Mouse (Mus musculus): ENCODE data around the gene Capn13. TPM values are rescaled to one million over a fixed set of nuclear protein-coding genes. Genes with fewer than 3 reads are reported as not detected.

The Capn13 gene
- total and polyA plus RNA-seq, 3 experiments, result not detected

GRCm38 (mm10) chr17:73377778-73378484, 22.7 kb downstream of the Capn13 start:
- no peaks in the 10 kb centered on the region for H3K4me1 ChIP-seq (ENCODE audit: insufficient read depth, low read depth, low read length)
- no peaks in the 10 kb centered on the region for H3K27me3 ChIP-seq (ENCODE audit: insufficient read depth, low read length)
- DNase-seq (ENCODE audit: low spot score) (no peak), ATAC-seq (ENCODE audit: extremely low read depth, insufficient number of reproducible peaks, low FRiP score, poor library complexity, severe bottlenecking) (no peak)
- no peaks in the 10 kb centered on the region for H3K36me3 ChIP-seq (replicated peaks)
- TF ChIP-seq TAL1 (conservative IDR thresholded peaks at IDR 0.05; ENCODE audit: low read depth, low read length) (no peak), GATA1 (IDR thresholded peaks at IDR 0.05; ENCODE audit: borderline replicate concordance, low read length) (no peak), GATA2 (IDR thresholded peaks at IDR 0.05; ENCODE audit: borderline replicate concordance, low read depth, low read length) (no peak), CTCF (IDR thresholded peaks at IDR 0.05; ENCODE audit: low read depth, low read length) (no peak), POLR2AphosphoS5 (IDR thresholded peaks at IDR 0.05; ENCODE audit: insufficient replicate concordance, low read depth, low read length) (no peak)
- H3K9me3 ChIP-seq (replicated peaks), result no peaks in the 10 kb centered on the region; the same call in 1 of the 2 replicates
- H3K4me3 ChIP-seq (ENCODE audit: low read depth, low read length), result no peak overlapping the region

GRCm38 (mm10) chr17:73367334-73367733, 33.3 kb downstream of the Capn13 start:
- peaks cover 10% of the 10 kb centered on the region for H3K9me3 ChIP-seq (replicated peaks)
- no peak overlapping the region for H3K4me3 ChIP-seq (ENCODE audit: low read depth, low read length)
- H3K36me3 ChIP-seq (replicated peaks), result no peaks in the 10 kb centered on the region
- no peak for TF ChIP-seq GATA2 (IDR thresholded peaks at IDR 0.05; ENCODE audit: borderline replicate concordance, low read depth, low read length)
- no peak for TF ChIP-seq CTCF (IDR thresholded peaks at IDR 0.05; ENCODE audit: low read depth, low read length)
- TF ChIP-seq GATA1 (IDR thresholded peaks at IDR 0.05; ENCODE audit: borderline replicate concordance, low read length), result no peak
- no peak for TF ChIP-seq POLR2AphosphoS5 (IDR thresholded peaks at IDR 0.05; ENCODE audit: insufficient replicate concordance, low read depth, low read length)
- no peak for TF ChIP-seq TAL1 (conservative IDR thresholded peaks at IDR 0.05; ENCODE audit: low read depth, low read length)
- ATAC-seq (ENCODE audit: extremely low read depth, insufficient number of reproducible peaks, low FRiP score, poor library complexity, severe bottlenecking) (no peak), DNase-seq (ENCODE audit: low spot score) (no peak)
- no peaks in the 10 kb centered on the region for H3K27me3 ChIP-seq (ENCODE audit: insufficient read depth, low read length)
- no peaks in the 10 kb centered on the region for H3K4me1 ChIP-seq (ENCODE audit: insufficient read depth, low read depth, low read length)

- peaks cover 5% of the 10 kb centered on the region for H3K9me3 ChIP-seq (replicated peaks)
- H3K4me1 ChIP-seq (ENCODE audit: insufficient read depth, low read depth, low read length), result no peaks in the 10 kb centered on the region
- H3K36me3 ChIP-seq (replicated peaks), result no peaks in the 10 kb centered on the region
- H3K4me3 ChIP-seq (ENCODE audit: low read depth, low read length), result no peak overlapping the region
- no peak for ATAC-seq (ENCODE audit: extremely low read depth, insufficient number of reproducible peaks, low FRiP score, poor library complexity, severe bottlenecking)
- DNase-seq (ENCODE audit: low spot score), result no peak
- no peaks in the 10 kb centered on the region for H3K27me3 ChIP-seq (ENCODE audit: insufficient read depth, low read length)
- TF ChIP-seq GATA1 (IDR thresholded peaks at IDR 0.05; ENCODE audit: borderline replicate concordance, low read length) (no peak), GATA2 (IDR thresholded peaks at IDR 0.05; ENCODE audit: borderline replicate concordance, low read depth, low read length) (no peak), POLR2AphosphoS5 (IDR thresholded peaks at IDR 0.05; ENCODE audit: insufficient replicate concordance, low read depth, low read length) (no peak), TAL1 (conservative IDR thresholded peaks at IDR 0.05; ENCODE audit: low read depth, low read length) (no peak), CTCF (IDR thresholded peaks at IDR 0.05; ENCODE audit: low read depth, low read length) (no peak)
Observed at GRCm38 (mm10) chr17:73361054-73361453, 39.6 kb downstream of the Capn13 start.

GRCm38 (mm10) chr17:73343632-73344390, 56.9 kb downstream of the Capn13 start:
- no peak for ATAC-seq (ENCODE audit: extremely low read depth, insufficient number of reproducible peaks, low FRiP score, poor library complexity, severe bottlenecking)
- Histone ChIP-seq H3K36me3 (replicated peaks) (no peaks in the 10 kb centered on the region), H3K4me1 (ENCODE audit: insufficient read depth, low read depth, low read length) (no peaks in the 10 kb centered on the region), H3K27me3 (ENCODE audit: insufficient read depth, low read length) (no peaks in the 10 kb centered on the region), H3K4me3 (ENCODE audit: low read depth, low read length) (no peak overlapping the region), H3K9me3 (replicated peaks) (peaks cover 20% of the 10 kb centered on the region)
- no peak for DNase-seq (ENCODE audit: low spot score)
- no peak for TF ChIP-seq GATA1 (IDR thresholded peaks at IDR 0.05; ENCODE audit: borderline replicate concordance, low read length)
- TF ChIP-seq CTCF (IDR thresholded peaks at IDR 0.05; ENCODE audit: low read depth, low read length), result no peak
- no peak for TF ChIP-seq POLR2AphosphoS5 (IDR thresholded peaks at IDR 0.05; ENCODE audit: insufficient replicate concordance, low read depth, low read length)
- TF ChIP-seq GATA2 (IDR thresholded peaks at IDR 0.05; ENCODE audit: borderline replicate concordance, low read depth, low read length), result no peak
- TF ChIP-seq TAL1 (conservative IDR thresholded peaks at IDR 0.05; ENCODE audit: low read depth, low read length), result no peak

- peaks cover 20% of the 10 kb centered on the region for H3K9me3 ChIP-seq (replicated peaks)
- TF ChIP-seq GATA1 (IDR thresholded peaks at IDR 0.05; ENCODE audit: borderline replicate concordance, low read length) (no peak), CTCF (IDR thresholded peaks at IDR 0.05; ENCODE audit: low read depth, low read length) (no peak), POLR2AphosphoS5 (IDR thresholded peaks at IDR 0.05; ENCODE audit: insufficient replicate concordance, low read depth, low read length) (no peak), GATA2 (IDR thresholded peaks at IDR 0.05; ENCODE audit: borderline replicate concordance, low read depth, low read length) (no peak), TAL1 (conservative IDR thresholded peaks at IDR 0.05; ENCODE audit: low read depth, low read length) (no peak)
- DNase-seq (ENCODE audit: low spot score), result no peak
Observed at GRCm38 (mm10) chr17:73342673-73343072, 58.0 kb downstream of the Capn13 start.

GRCm38 (mm10) chr17:73329071-73329470, 71.6 kb downstream of the Capn13 start:
- Histone ChIP-seq H3K4me3 (ENCODE audit: low read depth, low read length) (no peak overlapping the region), H3K9me3 (replicated peaks) (0 out of 2 replicates have a peak, but pooled peaks cover 2% of the 10 kb centered on the region), H3K27me3 (ENCODE audit: insufficient read depth, low read length) (no peaks in the 10 kb centered on the region), H3K4me1 (ENCODE audit: insufficient read depth, low read depth, low read length) (no peaks in the 10 kb centered on the region), H3K36me3 (replicated peaks) (no peaks in the 10 kb centered on the region)
- DNase-seq (ENCODE audit: low spot score) (no peak), ATAC-seq (ENCODE audit: extremely low read depth, insufficient number of reproducible peaks, low FRiP score, poor library complexity, severe bottlenecking) (no peak)
- TF ChIP-seq CTCF (IDR thresholded peaks at IDR 0.05; ENCODE audit: low read depth, low read length) (no peak), POLR2AphosphoS5 (IDR thresholded peaks at IDR 0.05; ENCODE audit: insufficient replicate concordance, low read depth, low read length) (no peak), GATA2 (IDR thresholded peaks at IDR 0.05; ENCODE audit: borderline replicate concordance, low read depth, low read length) (no peak), TAL1 (conservative IDR thresholded peaks at IDR 0.05; ENCODE audit: low read depth, low read length) (no peak), GATA1 (IDR thresholded peaks at IDR 0.05; ENCODE audit: borderline replicate concordance, low read length) (no peak)

More at GRCm38 (mm10) chr17:73342673-73343072, 58.0 kb downstream of the Capn13 start:
- H3K27me3 ChIP-seq (ENCODE audit: insufficient read depth, low read length), result no peaks in the 10 kb centered on the region
- no peak for ATAC-seq (ENCODE audit: extremely low read depth, insufficient number of reproducible peaks, low FRiP score, poor library complexity, severe bottlenecking)
- no peak overlapping the region for H3K4me3 ChIP-seq (ENCODE audit: low read depth, low read length)
- H3K4me1 ChIP-seq (ENCODE audit: insufficient read depth, low read depth, low read length), result no peaks in the 10 kb centered on the region
- no peaks in the 10 kb centered on the region for H3K36me3 ChIP-seq (replicated peaks)

Measured in G1E (cell line).